Mouse (Mus musculus) layer of hippocampus, adult 2 months (tissue): Measurements from ENCODE around the gene Gm49380. TPM values are rescaled to one million over a fixed set of nuclear protein-coding genes. Genes with fewer than 3 reads are reported as not detected.

Experiments
- DNase-seq, 2 experiments: peaks; one replicate each; pipeline ENCODE4 v3.0.0; 2022; ENCODE audit warnings: low spot score in 2 of 2
- H3K27ac ChIP-seq: fragments of 200-600 bp; 2 replicates; pipeline ENCODE4 v1.8.1; 2022
- H3K4me3 ChIP-seq: fragments of 200-600 bp; 2 replicates; pipeline ENCODE4 v1.8.1; 2022; ENCODE audit warnings: mild to moderate bottlenecking
- CTCF ChIP-seq: fragments of 200-600 bp; conservative IDR thresholded peaks from 2 replicates; pipeline ENCODE4 v1.8.1; 2022; ENCODE audit warnings: antibody characterized with exemption, mild to moderate bottlenecking, moderate library complexity
- total RNA-seq, 2 experiments: library from RNA; stranded (reverse); gene quantifications; 2 replicates each; pipeline ENCODE4 v1.2.3; 2021

Gene Gm49380
- total RNA-seq, 2 experiments from 2014 or later = 0.27 to 0.38 TPM

DNA sequence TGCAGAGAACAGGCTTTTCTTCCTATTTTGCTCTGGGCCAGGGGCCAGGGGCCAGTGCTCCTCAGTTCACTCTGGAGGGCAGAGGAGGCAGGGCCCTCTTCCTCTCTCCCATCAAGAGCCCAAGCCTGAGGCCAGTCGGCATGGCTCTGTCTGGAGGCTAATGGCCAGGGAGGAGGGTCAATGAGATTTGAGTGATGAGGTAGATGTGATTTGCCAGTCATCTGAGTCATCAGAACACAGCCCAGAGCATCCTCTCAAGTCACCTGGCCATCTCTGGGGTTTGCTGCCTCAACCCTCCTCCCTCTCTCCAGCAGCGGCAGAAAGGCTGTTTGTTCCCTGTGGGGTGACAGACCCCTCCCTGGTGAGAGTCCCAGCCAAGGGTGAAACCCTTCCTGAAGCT, 20.0 kb upstream of the Gm49380 start:
- no peak for DNase-seq
- Histone ChIP-seq H3K27ac (peak overlapping the region; percentile 37), H3K4me3 (peak overlapping the region; percentile 54; the same call in 1 of the 2 replicates)
- TF ChIP-seq CTCF = no peak

DNA sequence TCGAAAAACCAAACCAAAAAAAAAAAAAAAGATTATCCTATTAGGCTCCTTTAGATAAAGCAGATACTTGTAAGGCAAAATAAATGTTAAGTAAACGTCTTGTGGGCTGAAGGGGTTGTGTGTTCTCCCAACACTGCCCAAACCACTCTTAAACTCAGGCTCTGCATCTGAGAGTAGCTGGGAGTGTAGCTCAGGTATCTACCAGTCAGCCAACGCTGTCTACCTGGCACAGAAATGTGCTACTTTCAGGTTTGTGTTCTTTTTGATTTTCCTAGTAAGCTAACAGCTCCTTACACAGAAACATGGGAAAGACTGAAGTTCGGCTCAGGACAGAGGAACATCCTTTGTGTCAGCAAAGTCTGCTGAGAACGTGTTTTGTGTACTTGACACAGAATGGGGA, 18.9 kb upstream of the Gm49380 start:
- Histone ChIP-seq H3K4me3 (no peak overlapping the region), H3K27ac (no peak overlapping the region)
- no peak for TF ChIP-seq CTCF
- no peak for DNase-seq

DNA sequence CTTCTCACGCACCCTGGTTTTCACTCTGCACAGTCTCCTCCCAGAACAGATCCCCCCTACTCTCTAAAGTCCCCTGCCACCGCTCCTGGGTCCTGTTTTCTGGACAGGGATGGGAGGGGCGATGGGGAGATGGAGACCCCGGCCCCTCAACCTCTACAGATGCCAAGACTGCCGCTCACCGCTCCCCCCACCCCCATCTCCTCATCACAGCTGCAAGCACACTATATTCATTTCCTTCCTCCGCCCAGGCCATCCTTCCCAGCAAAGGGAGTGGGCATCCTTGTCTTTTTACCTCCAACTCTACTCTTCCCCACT, 17.9 kb upstream of the Gm49380 start:
- peak overlapping the region; percentile 54 for H3K27ac ChIP-seq
- TF ChIP-seq CTCF = no peak

DNA sequence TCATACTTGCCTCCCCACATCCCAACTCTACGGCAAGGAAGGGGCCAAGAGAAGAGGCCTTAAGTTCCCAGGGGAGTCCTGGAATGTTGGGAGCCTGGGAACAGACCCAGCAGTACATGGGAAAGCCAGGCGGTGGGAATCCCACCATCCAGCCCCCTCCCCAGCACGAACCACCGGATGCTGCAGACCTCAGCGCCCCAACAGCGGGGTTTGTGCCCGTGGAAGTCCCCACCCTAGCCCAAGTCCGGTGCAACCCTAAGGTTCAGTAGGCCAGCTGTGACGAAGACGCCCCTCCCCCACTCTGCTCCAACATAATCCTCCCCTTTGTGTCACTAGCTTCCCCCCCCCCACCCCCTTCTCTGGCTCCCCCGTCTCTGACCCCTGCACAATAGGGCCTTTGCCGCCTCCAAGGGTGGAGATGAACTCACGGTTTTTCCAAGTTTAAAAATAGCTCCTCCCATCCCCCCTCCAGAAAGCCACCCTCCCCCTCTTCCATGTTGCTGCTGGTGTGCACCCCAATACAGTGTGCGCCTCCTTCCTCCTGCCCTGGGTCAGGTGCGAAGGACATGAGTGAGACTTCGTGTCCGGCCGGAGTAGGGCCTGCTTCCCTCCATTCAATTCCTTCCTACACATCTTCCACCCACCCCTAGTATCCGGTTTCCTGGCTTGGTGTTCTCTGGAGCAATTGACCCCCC, 17.4 kb upstream of the Gm49380 start:
- peak overlapping the region; percentile 75 for H3K27ac ChIP-seq
- peak overlapping the region; percentile 29 for H3K4me3 ChIP-seq
- no peak for TF ChIP-seq CTCF
- DNase-seq = no peak

More for the DNA sequence above, 17.9 kb upstream of the Gm49380 start:
- no peak overlapping the region for H3K4me3 ChIP-seq
- DNase-seq = no peak

DNA sequence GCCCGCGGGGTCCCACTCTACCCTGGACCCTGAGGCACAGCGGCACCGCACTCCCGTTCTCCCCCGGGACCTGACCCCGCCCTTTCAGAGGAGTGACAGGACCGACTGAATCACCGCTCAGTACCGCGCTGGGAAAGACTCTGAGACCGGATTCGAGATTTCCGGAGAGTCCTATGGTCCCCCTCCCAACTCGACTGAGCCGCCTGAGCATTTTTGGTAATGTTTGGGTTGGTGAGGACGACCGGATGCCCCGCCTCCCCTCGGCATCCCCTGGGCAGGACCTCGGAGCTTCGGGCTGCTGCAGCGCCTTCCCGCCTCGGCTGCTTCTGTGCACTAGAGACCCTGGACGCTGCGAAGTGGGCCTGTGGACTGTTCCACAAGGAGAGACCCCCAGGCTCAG, 16.7 kb upstream of the Gm49380 start:
- TF ChIP-seq CTCF = no peak
- Histone ChIP-seq H3K4me3 (peak overlapping the region; percentile 29), H3K27ac (peak overlapping the region; percentile 75)
- no peak for DNase-seq

DNA sequence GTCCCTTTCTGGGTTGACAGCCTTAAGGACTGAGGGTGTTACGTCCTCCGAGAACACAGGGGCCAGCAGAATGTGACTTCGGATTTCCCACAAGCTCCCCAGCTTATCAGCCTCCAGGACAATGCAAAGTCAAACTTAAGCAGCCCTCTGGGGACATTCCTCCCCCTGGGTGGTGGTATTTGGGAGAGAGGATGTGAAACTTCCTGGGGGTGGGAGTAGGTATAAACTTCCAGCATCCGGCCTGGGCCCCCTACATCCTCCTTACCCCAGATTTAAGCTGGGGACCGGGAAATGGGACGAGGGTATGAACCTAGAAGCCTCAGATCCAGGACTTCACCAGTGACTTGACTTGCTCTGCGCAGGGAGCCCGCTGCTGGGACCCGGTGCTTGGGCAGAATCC, 16.3 kb upstream of the Gm49380 start:
- Histone ChIP-seq H3K4me3 (peak overlapping the region; percentile 29), H3K27ac (peak overlapping the region; percentile 75)
- no peak for DNase-seq
- no peak for TF ChIP-seq CTCF

DNA sequence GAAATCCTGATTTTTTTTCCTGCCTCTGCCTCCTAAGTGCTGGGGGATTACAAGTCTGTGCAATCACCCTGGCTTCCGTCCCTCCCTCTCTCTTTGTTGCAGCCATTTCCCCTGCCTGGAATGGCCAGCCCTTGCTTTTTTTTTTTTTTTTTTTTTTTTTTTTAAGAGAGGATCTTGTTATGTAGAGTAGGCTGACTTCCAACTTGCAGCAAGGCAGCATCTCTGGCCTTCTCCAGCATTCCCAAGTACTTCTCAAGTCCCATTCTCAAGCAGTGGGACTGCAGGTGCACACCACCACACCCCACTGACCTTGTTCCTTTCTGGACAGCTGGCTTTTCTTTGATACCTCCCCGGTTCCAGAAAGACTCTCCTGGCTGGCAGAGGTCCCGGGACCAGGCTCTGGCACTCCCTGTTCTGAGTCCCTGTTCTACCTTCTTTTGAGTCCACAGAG, 14.1 kb upstream of the Gm49380 start:
- DNase-seq = no peak
- TF ChIP-seq CTCF = no peak
- H3K4me3 ChIP-seq = no peak overlapping the region
- no peak overlapping the region for H3K27ac ChIP-seq

DNA sequence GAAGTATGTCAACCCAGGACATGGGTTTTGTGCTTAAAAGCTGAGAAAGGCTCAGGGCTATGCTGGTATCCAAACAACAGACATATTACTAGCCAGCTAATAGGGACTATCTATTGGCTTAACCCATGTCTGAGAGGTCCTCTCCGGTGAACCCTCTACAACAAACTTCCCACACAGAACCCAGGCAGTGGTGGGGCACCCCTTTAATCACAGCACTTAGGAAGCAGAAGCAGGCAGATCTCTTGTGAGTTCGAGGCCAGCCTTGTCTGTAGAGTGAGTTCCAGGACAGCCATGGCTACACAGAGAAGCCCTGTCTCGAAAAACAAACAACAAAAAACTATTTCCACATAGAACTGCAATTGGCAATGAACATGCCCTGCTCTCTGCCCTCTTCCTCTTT, 13.4 kb upstream of the Gm49380 start:
- no peak overlapping the region for H3K4me3 ChIP-seq
- TF ChIP-seq CTCF = no peak
- peak overlapping the region; percentile 39 for H3K27ac ChIP-seq
- no peak for DNase-seq

DNA sequence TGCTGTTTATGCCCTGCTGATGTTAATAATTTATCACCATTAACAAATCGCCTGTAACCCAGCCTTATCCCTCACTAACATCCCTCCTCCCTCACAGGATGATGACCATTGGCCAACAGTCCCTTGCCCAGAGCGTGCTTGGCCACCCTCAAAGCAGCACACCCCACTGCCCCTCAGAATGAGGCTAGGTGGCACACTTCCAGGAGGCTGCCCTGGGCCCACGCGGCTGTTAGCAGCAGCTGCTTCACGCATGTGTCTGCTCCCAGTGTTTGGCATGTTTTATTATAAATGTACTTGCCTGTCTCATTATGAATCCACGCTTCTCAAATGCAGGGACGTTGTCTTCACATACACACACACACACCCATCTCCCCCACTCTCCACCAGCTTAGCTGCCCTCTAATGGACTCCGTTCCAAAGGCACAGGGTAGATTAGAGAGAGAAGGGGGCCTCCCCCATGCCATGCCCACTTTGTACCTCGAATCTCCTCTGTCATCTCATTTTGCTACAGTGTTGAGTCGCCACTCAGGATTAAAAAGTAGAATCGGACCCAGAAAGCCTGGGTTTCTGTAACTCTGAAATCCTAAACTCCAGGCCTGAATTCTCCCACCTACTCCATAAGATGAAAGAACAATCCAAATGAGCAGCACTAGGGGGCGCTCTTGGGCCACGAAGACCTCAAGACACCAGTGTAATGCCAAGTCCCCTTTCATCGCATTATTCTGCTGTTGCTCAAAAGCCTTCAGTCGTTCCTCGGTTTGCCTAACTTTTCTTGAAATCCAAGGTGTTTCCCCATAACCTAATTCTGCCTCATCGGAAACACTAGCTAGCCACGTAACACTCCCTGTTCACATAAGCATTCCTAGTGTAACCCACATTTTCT, 12.5 kb upstream of the Gm49380 start:
- peak overlapping the region; percentile 51 for H3K27ac ChIP-seq
- peak; percentile 92 for TF ChIP-seq CTCF
- peak overlapping the region; percentile 19; the same call in 1 of the 2 replicates for H3K4me3 ChIP-seq
- DNase-seq = peak; percentile 88 to 89

DNA sequence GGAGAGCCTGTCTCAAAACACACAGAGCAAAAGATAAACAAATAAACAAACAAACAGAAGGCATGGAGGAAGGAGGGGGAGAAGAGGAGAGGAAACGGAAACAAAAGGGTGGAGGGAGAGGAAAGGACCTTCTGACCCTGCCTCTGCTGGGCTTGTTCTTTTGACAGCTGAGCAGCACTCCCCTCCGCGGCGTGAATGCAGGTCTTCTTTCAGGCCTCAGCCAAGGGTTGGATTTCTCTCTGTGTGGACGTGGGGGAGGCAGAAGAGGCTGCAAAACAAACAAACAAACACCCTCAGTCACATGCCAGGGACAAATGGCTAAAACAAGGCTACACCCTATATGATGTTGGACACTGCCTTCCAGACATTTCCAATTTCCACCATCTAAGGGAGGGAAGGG, 11.7 kb upstream of the Gm49380 start:
- TF ChIP-seq CTCF = no peak
- H3K4me3 ChIP-seq = no peak overlapping the region
- H3K27ac ChIP-seq = no peak overlapping the region
- no peak for DNase-seq

DNA sequence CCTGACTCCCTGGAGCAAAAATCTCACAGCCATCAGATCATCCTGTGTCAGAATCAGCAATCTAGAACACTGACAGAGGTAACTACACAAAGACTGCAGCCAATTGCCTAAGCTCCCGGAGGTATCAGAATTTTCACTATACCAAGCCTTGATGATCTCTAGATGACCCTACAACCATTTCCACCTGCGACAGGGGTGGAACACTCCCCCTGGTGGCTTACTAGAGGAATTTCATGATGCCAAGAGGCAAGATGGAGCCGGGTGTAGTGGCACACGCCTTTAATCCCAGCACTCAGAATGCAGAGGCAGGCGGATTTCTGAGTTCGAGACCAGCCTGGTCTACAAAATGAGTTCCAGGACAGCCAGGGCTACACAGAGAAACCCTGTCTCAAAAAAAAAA, 11.0 kb upstream of the Gm49380 start:
- Histone ChIP-seq H3K4me3 (no peak overlapping the region), H3K27ac (no peak overlapping the region)
- DNase-seq = no peak
- TF ChIP-seq CTCF = peak; percentile 76

DNA sequence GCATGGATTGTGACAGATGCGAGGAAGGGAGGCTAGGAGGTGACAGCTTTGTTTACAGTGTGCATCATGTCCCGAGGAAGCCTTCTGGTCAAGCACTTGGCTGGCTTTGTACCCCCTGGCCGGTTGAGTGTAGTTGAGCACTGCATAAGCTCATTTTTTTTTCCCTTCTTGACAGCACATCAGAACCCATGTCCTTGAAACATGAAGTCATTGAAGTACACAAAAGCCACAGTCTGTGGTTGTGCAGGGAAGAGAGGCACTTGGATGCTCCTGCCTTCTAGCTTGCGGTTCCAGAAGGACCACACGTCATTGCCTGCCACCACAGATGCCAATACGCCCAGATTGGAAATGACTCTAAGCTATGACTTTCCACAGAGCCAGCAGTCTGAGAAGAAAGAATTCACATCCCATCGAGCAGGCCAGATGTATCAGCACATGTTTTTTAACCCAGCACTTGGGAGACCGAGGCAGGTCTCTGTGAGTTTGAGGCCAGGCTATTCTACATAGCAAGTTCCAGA, 6.7 kb upstream of the Gm49380 start:
- Histone ChIP-seq H3K27ac (peak overlapping the region; percentile 28; the same call in 1 of the 2 replicates), H3K4me3 (no peak overlapping the region)
- TF ChIP-seq CTCF = no peak
- DNase-seq = no peak

DNA sequence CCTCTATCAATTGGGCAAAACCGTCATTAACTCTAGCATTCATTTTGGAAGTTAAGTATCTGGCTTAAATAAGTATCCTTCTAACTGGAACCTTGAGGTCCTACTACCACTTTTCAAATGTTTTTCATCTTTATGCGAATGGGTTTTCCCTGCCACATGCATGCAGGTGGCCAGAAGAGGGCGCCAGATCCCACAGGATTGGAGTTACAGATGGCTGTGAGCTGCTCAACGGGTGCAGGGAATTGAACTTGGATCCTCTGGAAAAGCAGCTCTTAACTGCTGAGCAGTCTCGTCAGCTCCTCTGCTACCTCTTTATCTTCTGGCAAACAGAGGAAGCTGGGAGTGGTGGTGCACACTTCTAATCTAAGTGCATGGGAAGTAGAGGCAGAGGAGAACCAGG, 5.7 kb upstream of the Gm49380 start:
- Histone ChIP-seq H3K27ac (no peak overlapping the region), H3K4me3 (no peak overlapping the region)
- TF ChIP-seq CTCF = peak; percentile 78
- no peak for DNase-seq

DNA sequence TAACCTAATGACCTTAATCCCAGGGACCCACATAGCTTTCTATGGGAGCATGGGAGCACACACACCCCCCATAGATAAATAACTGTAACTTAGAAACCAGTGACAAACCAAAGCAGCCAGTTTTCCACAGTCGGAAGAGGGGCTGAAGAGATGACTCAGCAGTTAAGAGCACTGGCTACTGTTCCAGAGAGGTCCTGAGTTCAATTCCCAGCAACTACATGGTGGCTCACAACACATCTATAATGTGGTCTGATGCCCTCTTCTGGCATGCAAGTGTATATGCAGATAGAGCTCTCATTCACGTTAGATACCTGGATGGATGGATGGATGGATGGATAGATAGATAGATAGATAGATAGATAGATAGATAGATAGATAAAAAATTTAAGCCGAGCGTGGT, 2.9 kb upstream of the Gm49380 start:
- Histone ChIP-seq H3K27ac (no peak overlapping the region), H3K4me3 (no peak overlapping the region)
- TF ChIP-seq CTCF = peak; percentile 39
- no peak for DNase-seq
